Mouse (Mus musculus): ENCODE results near the gene Lrp6.

Gene Lrp6

DNA sequence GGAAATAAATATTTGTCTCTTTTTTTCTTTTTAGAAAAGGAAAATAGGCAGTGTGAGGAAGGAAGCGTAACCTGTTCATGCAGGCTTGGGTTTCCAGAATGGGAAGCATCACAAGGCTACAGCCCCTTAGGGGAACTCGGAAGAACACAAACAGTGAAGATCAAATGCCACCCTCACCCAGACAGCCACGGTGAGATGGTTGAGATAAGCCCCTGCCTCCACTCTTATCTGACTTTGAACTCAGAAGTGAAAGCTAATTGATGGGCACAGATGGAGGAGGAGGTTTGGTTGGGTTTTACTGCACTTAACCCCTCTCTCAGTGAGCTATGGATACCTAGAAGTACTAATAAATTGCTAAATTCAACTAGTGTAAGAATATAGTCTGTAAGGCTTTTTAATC, 33.7 kb downstream of the Lrp6 start:
- DNase-seq (ENCODE audit: low spot score): no peak

- DNase-seq (ENCODE audit: low spot score): no peak
Observed at GRCm38 (mm10) chr6:134531950-134532349, 34.8 kb downstream of the Lrp6 start.

DNA sequence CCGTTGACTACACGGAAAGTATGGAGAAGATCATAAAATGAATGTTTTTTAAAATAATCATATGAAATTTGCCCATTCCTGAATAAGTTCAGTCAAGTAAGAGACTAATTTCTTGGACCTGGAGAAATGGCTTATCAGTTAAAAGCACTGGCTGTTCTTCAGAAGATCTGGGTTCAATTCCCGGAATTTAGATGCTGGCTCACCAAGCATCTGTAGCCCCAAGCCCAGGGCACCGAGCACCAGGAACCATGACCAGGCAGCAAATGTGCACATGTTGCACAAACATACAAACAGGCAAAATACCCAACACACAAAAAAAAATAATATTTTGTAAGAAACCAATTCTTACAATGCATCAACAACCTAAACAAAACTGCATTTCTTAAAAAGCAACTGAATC, 37.4 kb downstream of the Lrp6 start:
- DNase-seq (ENCODE audit: low spot score): no peak

GRCm38 (mm10) chr6:134528396-134528795, 38.4 kb downstream of the Lrp6 start:
- DNase-seq (ENCODE audit: low spot score): no peak

GRCm38 (mm10) chr6:134527596-134528128, 39.1 kb downstream of the Lrp6 start:
- DNase-seq (ENCODE audit: low spot score): no peak

GRCm38 (mm10) chr6:134526821-134527595, 39.8 kb downstream of the Lrp6 start:
- no peak for DNase-seq (ENCODE audit: low spot score)

GRCm38 (mm10) chr6:134526275-134526674, 40.5 kb downstream of the Lrp6 start:
- no peak for DNase-seq (ENCODE audit: low spot score)

DNA sequence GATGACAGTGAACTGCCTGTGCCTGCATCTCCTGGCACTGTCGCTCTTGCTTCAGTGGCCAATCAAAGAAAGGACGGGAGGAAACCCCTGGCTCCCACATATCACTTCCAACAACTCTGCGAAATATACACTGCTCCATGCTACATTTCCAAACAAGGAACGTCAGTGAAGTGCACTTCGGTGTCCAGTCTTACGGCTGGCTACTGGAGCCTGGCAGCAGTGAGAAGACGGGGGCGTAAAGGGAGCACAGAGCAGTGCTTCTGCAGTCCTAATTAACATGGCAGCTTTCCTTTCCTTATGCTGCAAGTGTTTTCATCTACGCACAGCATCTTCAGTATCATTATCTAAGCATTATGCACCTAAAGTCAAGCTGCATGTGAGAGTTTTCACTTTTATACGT, 45.4 kb downstream of the Lrp6 start:
- no peak for DNase-seq (ENCODE audit: low spot score)

DNA sequence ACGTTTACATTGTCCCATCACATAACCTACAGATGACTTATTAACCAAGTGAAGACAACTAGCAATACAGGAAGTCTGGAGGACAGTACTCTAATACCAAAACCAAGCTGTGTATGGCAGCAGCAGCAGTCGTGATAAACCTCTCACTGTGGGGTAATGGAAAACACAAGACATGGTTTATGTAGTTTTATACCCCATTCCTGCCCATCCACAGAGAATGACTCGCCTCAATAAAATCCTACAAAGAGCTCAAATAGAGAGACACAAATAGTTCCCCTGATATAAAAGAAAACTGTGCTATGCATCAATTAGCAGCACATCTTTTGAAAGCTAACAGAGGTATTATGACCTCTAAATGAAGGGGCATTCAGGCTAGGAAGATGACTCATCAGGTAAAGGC, 45.9 kb downstream of the Lrp6 start:
- DNase-seq (ENCODE audit: low spot score): no peak

GRCm38 (mm10) chr6:134518450-134518849, 48.3 kb downstream of the Lrp6 start:
- no peak for DNase-seq (ENCODE audit: low spot score)

GRCm38 (mm10) chr6:134517141-134517540, 49.6 kb downstream of the Lrp6 start:
- no peak for DNase-seq (ENCODE audit: low spot score)

DNA sequence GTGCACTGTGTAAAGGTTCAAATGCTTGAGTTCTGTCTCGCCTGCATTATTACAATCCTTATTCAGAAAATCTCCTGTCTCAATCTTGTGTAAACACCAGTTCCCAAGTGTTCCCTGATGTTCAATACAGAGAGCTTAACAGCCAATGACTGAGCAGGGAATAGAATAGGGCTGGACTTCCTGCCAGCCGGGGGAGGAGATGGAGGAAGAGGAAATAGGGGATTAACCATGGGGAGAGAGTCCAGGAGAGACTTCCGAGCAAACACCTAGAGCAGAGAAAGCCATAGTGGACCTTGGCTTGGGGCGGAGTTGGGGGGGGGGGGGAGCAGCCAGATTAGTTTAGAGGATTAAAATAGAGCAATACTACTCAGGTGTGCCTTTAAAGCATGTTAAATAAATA, 51.3 kb downstream of the Lrp6 start:
- no peak for DNase-seq (ENCODE audit: low spot score)

- DNase-seq (ENCODE audit: low spot score): no peak
Observed at GRCm38 (mm10) chr6:134513896-134514510, 52.8 kb downstream of the Lrp6 start.

DNA sequence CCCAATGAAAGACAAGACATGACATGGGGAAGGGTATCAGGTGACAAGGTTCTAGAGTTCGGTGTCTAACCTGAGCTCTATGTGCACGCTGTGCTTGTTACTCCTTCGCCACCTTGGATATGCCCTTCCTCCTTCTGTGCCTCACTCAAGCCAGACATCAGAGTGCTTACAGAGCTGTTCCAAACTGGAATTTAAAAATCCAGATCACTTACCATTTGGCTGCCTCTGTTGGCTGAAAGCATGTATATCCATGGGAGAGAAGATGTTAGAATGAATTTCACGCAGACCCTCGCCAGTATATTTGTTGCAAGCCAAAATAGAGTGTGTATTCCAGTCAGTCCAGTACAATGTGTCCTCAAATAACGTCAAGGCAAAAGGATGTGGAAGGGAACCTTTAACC, 53.8 kb downstream of the Lrp6 start:
- no peak for DNase-seq (ENCODE audit: low spot score)

DNA sequence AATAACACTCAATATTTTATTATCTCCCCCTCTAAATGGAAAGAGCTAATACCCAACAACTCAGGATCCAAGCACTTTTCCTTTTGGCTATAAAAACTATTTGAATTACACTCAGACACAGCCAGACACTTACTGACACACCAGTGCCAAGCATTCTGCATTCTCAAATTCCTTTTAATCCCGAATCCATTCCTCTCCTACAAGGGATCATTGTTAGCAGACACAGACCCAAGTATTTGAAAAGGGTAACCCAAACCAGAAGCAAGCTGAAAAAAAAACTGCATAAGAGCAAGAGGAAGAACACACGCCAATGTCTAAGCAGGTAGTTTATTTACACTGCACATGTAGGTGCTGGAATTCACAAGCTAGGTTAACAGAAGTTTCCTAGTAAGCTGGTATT, 54.3 kb downstream of the Lrp6 start:
- no peak for DNase-seq (ENCODE audit: low spot score)

GRCm38 (mm10) chr6:134511118-134511517, 55.6 kb downstream of the Lrp6 start:
- DNase-seq (ENCODE audit: low spot score): peak; percentile 57

DNA sequence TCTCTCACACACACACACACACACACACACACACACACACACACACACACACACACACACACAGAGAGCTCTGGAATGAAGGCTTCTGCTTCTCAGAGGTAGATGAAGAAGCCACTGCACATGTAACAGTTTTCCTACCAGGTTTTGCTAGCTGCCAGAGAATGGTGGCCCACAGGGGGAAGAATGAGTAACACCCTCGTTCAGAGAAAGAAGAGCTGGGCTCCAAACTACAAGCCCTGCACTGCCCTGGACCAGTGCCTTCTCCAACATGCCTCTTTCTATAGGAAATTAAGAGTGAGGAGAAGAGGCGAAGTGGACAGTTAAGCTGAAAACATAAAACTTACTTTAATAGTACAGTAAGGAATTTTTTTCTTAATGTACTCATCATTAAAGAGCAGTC, 56.5 kb downstream of the Lrp6 start:
- DNase-seq (ENCODE audit: low spot score): no peak

GRCm38 (mm10) chr6:134509731-134510226, 57.0 kb downstream of the Lrp6 start:
- DNase-seq (ENCODE audit: low spot score): peak; percentile 70

DNA sequence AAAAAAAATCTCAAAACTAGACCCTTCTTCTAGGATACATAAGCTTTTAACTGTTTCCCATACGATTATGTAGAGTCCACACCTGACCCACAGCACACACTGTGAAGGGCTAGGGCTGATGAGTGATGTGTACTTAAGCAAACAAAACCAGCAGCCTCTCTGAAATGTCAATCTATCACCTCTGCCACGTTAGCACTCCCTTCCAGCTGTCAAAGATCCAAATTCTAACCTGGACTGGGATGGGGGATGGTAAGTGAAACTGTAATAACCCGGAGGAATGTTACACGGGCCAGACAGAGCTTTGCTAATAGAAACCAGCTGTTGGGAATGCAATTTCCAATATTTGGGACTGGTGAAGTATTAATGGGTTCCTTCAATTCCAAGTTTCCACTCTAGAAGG, 61.9 kb downstream of the Lrp6 start:
- peak; percentile 71 for DNase-seq (ENCODE audit: low spot score)

DNA sequence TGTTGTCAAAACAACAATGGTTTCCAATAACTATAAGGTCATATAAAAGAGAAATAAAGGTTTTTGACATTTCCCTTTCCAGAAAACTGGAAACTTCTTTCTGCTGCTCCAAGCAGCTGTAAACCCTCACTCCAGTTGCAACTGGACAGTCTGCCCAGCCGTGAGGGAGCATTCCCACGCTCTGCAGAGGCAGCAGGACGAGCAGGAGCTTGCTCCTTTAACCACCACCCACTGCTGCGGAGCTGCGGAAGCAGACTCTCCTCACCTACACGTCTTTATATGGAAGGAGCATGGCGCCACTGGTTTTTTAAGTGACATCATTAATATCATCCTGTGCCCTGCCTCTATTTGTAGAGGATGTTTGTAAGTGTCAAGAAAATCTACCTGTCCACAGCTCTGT, 64.4 kb downstream of the Lrp6 start:
- no peak for DNase-seq (ENCODE audit: low spot score)

GRCm38 (mm10) chr6:134500381-134501162, 66.2 kb downstream of the Lrp6 start:
- no peak for DNase-seq (ENCODE audit: low spot score)

- DNase-seq (ENCODE audit: low spot score): no peak
Observed at GRCm38 (mm10) chr6:134499089-134499488, 67.7 kb downstream of the Lrp6 start.

DNA sequence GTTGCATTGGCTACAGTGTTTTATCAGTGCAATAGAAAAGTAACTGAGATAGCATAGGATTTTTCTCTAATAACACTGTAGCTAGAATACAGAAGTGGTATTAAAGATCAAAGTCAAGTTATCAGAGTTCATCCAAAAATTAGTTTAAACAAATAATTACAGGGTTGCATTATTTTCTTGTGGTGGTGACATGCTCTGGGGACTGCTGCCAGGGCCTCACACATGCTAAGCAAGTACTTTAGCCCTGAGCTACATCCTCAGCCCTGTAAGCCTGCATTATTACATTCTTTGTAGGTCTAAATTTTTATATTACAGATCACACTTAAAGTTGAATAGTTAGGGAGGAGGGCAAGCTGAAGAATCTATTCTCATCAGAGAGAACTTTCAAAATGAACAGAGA, 68.2 kb downstream of the Lrp6 start:
- no peak for DNase-seq (ENCODE audit: low spot score)
